Mouse (Mus musculus) adrenal gland, adult (tissue): ENCODE data around the gene Olfr68.
"Not testable (repeated sequence)": the region's sequence is repeated elsewhere in the genome, so short reads cannot be mapped to it uniquely, and the experiment has no call there.

Source experiments
- DNase-seq, 2 experiments: peaks; one replicate each; pipeline ENCODE4 v3.0.0; 2022 to 2023; ENCODE audit warnings: low spot score in 1 of 2; ENCODE audit not compliant: inconsistent age in 2 of 2

Gene Olfr68

DNA sequence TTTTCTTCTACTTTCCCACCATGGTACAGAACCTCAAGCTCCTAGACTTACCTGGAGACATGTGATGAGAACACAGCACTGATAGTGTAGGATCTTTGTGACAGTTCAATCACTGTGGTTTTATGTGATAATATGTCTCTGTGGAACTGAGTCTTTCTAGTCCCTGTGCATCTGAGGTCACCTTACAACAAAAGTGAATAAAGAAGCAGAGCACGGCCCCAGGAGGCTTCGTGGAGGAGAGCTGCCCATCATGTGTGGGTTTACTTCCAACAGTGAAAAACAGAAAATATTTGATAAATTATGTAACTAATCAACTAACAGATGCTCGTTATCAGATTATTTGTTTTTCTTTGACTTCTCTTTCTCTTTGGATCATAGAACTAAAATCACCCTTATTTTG, at the start of gene Olfr68:
TSS of gene Olfr68 (minus strand) at position 101 of the 400 bp plus-strand sequence.
- DNase-seq, result no peak

GRCm38 (mm10) chr7:103827808-103828207, 48.3 kb upstream of the Olfr68 start, which contains the start of gene Hbb-bs:
TSS of gene Hbb-bs (minus strand) at chr7:103828096.
- DNase-seq, result no peak

- not testable (repeated sequence) for DNase-seq
Measured at GRCm38 (mm10) chr7:103827139-103827538, 47.6 kb upstream of the Olfr68 start.

- no peak for DNase-seq
Measured at GRCm38 (mm10) chr7:103826255-103826887, 46.9 kb upstream of the Olfr68 start.

GRCm38 (mm10) chr7:103825536-103826254, 46.2 kb upstream of the Olfr68 start:
- no peak for DNase-seq

GRCm38 (mm10) chr7:103824597-103824996, 45.1 kb upstream of the Olfr68 start:
- DNase-seq, result no peak

DNA sequence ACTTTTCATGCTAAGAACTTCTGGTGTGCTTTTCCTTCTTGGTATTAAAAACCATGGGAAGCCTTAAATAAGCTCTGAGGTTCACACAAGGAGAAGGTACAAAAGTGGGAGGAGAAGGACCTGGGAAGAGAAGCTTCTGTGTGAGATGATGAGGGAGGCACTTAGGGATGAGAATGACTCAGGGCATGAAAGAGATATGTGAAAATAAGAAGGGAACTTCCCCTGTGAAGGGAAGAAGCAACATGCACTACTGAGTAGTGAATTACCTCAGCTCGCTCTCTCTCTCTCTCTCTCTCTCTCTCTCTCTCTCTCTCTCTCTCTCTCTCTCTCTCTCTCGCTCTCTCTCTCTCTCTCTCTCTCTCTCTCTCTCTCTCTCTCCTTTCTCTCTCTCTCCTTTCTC, 35.6 kb upstream of the Olfr68 start:
- DNase-seq, result not testable (repeated sequence)

- DNase-seq, result no peak
Measured at GRCm38 (mm10) chr7:103813766-103814165, 34.3 kb upstream of the Olfr68 start, which contains the start of gene Hbb-bt. TSS of gene Hbb-bt (minus strand) at chr7:103813996.

DNA sequence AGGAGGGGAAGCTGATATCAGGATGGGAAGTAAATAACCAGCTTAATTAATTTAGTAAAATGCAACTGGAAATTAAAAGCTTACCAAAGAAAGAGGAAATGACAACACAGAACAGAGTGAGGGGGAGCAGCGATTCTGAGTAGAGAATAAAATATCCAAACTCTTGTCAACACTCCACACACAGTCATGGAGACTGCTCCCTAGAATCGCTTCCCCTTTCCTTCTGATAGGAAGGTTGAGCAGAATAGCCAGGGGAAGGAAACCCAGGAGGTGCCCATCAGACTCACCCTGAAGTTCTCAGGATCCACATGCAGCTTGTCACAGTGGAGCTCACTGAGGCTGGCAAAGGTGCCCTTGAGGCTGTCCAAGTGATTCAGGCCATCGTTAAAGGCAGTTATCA, 33.7 kb upstream of the Olfr68 start:
- DNase-seq, result not testable (repeated sequence)

DNA sequence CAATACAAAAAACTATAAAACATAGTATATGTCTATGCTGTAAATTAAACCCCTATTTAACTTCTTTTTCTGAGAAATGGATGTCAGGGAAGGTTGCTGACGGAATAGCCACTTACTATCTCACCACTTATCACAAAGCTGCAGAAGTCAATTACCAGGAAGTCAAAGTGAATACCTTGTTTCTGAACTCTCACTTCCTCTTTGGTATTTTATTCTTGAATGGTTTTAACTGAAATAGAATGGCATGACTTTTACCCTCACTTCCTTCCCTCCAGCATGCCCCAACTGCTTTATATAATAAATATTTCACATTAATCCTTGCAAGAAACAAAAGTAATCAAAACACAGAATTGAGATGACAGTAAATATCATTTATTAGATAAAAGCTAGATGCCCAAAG, 32.7 kb upstream of the Olfr68 start:
- DNase-seq, result no peak

DNA sequence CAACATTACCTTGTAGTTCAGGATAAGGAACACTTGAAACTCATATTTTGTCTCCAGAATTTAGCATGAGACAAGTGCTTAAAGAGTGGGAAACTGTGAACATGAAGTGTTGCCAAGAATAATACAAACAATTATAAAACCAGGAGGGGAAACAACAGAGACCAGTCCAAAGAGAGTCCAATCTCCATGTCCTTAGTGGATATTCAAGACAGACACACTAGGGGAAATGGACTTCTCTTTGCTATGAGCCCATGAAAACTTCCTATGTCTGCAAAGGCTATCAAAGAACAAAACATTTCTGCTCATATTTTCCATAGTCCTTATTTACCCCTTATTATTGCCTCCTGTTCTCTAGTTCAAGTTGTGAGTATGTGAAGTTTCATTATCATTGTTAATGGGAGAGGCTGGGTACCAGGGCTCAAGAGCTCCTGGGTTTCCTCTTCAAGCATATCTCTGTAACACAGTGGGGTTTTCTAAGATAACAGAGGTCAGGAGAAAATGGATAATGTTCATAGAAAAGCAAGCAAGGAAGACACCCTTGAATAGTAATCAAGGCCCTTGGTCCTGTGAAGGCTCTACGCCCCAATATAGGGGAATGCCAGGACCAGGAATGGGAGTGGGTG, 31.8 kb upstream of the Olfr68 start:
- DNase-seq, result no peak

DNA sequence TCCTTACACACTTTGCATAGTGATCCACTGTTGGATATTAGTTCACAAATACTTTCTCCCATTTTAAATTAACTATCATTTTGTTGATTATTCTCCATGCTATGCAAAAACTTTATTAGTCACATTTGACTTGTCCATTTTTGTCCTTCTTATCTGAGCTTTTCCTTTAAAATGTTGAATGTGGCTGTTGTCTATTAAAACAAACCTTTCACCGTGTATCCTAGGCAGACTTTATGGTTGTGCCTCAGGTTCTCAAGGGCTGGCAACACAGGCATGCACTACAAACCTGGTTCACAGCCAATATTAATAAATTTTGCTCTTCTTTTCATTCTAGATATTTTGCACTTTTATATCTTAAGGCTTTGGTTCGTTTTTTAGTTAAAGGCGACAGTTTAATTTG, 31.2 kb upstream of the Olfr68 start:
- DNase-seq, result no peak

GRCm38 (mm10) chr7:103810296-103810695, 30.8 kb upstream of the Olfr68 start:
- DNase-seq, result no peak

DNA sequence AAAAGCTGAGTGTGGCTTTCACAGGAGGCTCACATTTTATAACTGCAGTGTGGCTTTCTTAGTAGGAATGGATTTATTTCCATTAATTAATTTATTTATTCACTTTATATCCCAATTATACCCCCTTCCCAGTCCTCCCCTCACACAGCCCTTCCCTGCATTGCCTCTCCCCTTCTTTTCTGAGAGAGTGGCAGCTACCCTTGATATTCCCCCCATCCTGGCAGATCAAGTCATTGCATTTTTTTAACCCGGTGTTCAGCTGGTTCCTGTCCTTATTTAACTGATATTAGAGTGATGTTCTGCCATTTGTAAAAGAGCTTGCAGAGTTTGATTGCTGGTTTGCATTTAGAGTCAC, 30.3 kb upstream of the Olfr68 start:
- no peak for DNase-seq

DNA sequence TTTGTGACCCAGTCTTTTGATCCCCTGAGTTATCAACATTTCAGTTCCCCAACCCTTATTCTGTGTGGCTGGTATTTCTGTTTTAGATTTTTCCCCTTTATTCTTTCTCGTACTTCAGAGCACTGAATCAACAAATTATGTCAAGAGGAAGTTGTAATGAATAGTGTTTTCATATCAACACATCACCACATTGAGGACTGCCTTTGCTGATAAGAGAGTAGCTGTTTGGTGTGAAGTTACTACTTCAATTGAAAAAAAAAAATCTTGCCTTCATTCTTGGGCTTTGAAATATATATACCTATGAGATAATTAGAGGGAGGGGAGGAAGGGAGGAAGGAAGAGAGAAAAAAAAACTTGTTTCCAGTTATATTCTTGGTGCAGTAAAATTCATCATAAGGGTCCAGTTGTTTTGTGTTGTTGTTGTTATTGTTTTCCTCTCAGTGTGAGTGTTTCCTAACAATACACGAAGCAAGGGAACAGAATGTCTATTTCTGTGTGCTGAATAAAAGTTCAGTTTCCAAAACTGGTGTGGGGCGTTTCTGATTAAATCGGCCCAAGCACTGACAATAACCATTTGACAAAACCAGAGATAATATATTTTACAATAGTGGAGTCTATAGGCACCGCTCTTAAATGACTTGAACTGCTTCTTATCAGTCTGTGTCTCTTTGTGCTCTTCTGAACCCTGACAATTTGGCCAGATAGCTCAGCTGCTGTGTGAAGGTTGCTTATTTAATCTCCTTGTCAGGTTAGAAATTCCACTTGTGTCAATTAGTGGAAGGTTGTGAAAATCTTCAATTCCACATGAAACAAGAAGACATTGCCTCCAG, 29.7 kb upstream of the Olfr68 start:
- DNase-seq, result no peak

DNA sequence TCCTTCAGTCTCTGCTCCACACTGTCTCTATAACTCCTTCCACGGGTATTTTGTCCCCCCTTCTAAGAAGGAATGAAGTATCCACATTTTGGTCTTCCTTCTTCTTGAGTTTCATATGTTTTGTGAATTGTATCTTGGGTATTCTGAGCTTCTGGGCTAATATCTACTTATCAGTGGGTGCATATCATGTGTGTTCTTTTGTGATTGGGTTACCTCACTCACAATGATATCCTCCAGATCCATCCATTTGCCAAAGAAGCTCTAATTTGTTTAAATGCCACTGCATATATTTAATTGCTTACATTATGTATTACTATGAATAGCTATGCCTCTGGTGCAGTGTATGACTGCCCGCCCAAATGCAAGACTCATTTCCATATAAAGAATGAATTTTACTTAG, 28.6 kb upstream of the Olfr68 start:
- DNase-seq, result not testable (repeated sequence)

DNA sequence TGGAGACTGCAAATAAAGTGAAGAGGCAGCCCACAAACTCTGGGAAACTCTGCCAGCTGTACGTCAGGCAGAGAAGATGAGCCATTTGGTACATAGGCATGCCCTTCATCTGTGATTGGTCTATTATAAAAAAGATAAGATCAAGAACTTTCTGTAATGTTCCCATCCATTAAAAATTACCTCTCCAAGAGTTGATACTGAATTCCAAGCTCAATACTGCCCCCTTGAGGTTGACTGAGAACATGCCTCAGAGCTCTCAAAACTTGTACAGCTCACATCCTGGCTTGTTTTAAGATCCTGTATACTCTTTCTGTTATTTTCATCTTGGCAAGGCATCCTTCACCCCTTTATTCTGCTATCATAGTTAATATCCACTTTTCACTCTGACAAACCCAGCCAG, 27.4 kb upstream of the Olfr68 start:
- DNase-seq, result peak; percentile 4 to 66

DNA sequence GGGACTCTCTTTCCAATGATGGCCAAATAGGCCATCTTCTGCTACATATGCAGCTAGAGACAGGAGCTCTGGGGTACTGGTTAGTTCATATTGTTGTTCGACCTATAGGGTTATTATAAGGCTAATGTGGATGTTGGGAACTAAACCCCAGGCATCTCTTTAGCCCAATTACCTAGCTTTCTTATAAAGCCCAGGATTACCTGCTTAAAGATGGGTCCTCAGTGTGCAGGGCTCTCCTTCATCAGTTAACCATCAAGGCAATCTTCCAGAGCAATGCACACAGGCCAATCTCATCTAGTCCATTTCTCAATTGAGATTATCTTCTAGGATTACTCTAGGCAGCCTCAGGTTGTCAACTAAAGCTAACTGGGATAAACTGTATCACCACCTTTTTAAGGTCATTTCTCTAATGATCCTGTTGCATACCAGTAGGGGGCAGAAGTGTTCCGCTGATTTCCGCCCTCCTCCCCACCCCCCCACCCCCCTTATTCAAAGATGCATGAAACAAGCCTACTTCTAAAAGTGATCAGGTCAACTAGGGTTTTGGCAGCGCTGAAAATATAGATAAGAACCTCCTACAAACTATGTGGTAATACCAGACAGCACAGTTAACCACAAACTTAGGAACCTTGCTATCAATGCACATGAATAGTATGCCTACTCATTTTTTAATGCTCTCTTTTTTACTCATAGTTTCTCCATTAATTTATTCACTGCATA, 13.3 kb upstream of the Olfr68 start:
- no peak for DNase-seq

DNA sequence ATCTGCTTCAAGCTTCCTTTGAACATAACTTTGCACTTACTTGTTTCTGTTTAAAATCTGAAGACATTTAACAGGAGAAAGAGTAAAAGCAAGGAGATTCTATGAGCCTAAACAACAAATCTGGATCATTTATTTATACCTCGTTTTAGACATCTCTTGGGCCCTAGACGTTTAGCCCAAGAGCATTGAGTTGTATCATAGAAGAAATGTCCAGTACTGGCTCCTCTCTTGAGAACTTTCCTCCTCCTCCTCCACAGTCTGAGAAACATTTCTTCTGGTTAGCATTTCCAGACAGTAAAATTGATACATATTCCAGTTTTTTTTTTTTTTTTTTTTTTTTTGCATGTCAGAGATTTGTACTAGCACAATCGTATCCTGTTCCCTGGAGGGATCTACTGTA, 12.2 kb upstream of the Olfr68 start, which contains the start of gene Olfr67:
TSS of gene Olfr67 (minus strand) at position 101 of the 400 bp plus-strand sequence.
- no peak for DNase-seq

- DNase-seq, result not testable (repeated sequence)
Measured at GRCm38 (mm10) chr7:103777652-103778051, 1.8 kb downstream of the Olfr68 start.

DNA sequence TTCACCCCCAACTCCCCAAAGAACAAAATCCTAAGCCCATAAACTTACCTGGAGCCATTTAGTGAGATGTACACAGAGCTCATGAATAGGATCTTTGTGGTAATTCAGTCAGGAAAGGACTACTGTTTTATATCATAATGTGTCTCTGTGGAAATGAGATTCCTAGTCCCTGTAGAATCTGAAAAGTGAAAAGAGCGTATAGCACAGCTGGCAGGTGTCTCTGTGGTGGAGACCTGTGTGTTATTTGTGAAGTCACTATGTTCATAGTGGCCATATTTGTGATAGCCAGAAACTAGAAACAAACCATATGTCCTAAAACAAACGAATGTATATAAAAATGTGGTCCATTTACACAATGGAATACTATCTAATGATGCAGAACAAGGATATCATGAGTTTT, 8.0 kb downstream of the Olfr68 start, which contains the start of gene Olfr69:
TSS of gene Olfr69 (minus strand) at position 101 of the 400 bp plus-strand sequence.
- no peak for DNase-seq
